Mouse (Mus musculus): Measurements from ENCODE around the gene Slc25a23. TPM values are rescaled to one million over a fixed set of nuclear protein-coding genes. Genes with fewer than 3 reads are reported as not detected.
A peak's percentile ranks its signal among the peaks of the same experiment; 100 is the strongest.

Slc25a23 gene
- 7.1 and 7.3 TPM in 2 replicates for polyA plus RNA-seq (2014; fragmentation: Nextera tagmentation; extraction: Ambion mirVana)

DNA sequence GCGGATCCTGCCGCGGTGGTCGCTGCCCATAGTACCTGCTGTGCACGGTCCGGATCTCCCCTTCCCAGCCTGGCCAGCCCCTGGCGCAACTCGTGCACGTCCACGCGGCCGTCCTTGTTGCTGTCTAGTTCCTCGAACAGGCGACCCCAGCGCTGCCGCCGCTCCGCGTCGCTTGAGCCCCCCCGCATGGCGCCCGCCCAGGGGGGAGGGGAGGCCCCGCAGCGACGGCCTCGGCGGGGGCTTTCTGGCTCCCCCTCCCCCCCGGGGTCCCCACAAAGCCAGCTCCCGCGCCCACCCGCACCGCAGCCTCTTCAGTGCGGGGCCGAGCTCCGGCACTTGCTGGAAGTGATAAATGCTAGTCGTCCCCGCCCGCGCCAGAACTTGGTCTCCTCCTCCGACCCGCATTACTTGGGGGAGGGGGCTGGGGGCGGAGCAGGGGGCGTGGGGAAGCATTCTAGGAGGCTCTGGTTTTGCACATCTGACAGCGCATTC, at the start of gene Slc25a23:
Slc25a23 (minus strand) TSS at position 378 of the 492 bp plus-strand sequence.
- peak; percentile 61 for ATAC-seq (replicated peaks; ENCODE audit: insufficient number of reproducible peaks, low FRiP score, low TSS enrichment, low read depth)
- peak; percentile 84 for DNase-seq (ENCODE audit: low spot score)
- WGBS = 1% methylated on average over 17 of the region's 45 CpGs
- H3K27ac ChIP-seq (replicated peaks; ENCODE audit: low read depth, low read length) = no peak within 1 kb of the TSS
- H3K9ac ChIP-seq (replicated peaks; ENCODE audit: low read length) = peak within 1 kb of the TSS; percentile 67
- peaks cover 3% of the 10 kb centered on the region for H3K4me1 ChIP-seq (ENCODE audit: control insufficient read depth, insufficient read depth, low read length)
- peak within 1 kb of the TSS; percentile 74 for H3K4me3 ChIP-seq (ENCODE audit: low read depth, low read length)
- H3K9me3 ChIP-seq (replicated peaks; ENCODE audit: control insufficient read depth, low read length) = no peaks in the 10 kb centered on the region
- peaks cover 24% of the 10 kb centered on the region for H3K27me3 ChIP-seq (ENCODE audit: control insufficient read depth, insufficient read depth, low read length)
- no peaks in the 10 kb centered on the region; the same call in 1 of the 2 replicates for H3K36me3 ChIP-seq (replicated peaks; ENCODE audit: control insufficient read depth, insufficient read depth, low read depth, low read length)
- H3K4me2 ChIP-seq (ENCODE audit: low read depth, low read length) = peak within 1 kb of the TSS; percentile 51

GRCm38 (mm10) chr17:57108666-57109171, 49.1 kb upstream of the Slc25a23 start:
- ATAC-seq (replicated peaks; ENCODE audit: insufficient number of reproducible peaks, low FRiP score, low TSS enrichment, low read depth) (no peak), DNase-seq (ENCODE audit: low spot score) (no peak)
- H3K4me3 ChIP-seq (ENCODE audit: low read depth, low read length) = no peak overlapping the region
- H3K4me1 ChIP-seq (ENCODE audit: control insufficient read depth, insufficient read depth, low read length) = no peaks in the 10 kb centered on the region
- H3K36me3 ChIP-seq (replicated peaks; ENCODE audit: control insufficient read depth, insufficient read depth, low read depth, low read length) = no peaks in the 10 kb centered on the region
- H3K9ac ChIP-seq (replicated peaks; ENCODE audit: low read length) = no peak overlapping the region
- H3K4me2 ChIP-seq (ENCODE audit: low read depth, low read length) = no peak overlapping the region
- no peaks in the 10 kb centered on the region for H3K27me3 ChIP-seq (ENCODE audit: control insufficient read depth, insufficient read depth, low read length)
- H3K9me3 ChIP-seq (replicated peaks; ENCODE audit: control insufficient read depth, low read length) = no peaks in the 10 kb centered on the region
- no peak overlapping the region for H3K27ac ChIP-seq (replicated peaks; ENCODE audit: low read depth, low read length)
- WGBS = 59% methylated on average over 5 of the region's 5 CpGs

DNA sequence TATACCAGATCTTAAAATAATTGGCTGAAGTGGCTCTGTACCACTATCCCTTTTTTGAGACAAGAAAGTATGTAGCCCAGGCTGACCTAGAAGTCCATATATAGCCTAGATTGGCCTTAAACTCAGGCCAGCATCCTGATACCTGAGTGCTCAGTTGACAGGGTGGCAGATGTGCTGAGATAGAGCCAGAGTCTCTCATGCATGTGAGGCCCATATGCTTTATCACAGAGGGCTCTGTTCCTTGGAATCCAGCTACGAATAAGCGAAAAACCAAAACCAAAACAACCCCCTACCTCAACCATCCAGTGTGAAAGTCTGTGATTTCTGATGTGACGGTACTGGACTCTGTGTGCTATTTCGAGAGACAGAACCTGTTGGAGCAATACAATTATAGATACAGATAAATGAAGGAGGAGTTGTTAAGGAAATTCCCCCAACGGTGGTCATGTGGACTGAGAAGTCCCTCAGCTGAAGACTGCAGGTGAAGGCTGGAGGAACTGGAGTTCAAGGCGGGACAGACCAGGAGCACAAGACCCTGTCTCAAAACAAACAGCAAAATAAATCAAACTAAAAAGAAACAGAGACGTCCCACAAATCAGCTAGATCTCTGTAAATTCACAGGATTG, 48.5 kb upstream of the Slc25a23 start:
- no peaks in the 10 kb centered on the region for H3K27me3 ChIP-seq (ENCODE audit: control insufficient read depth, insufficient read depth, low read length)
- ATAC-seq (replicated peaks; ENCODE audit: insufficient number of reproducible peaks, low FRiP score, low TSS enrichment, low read depth) = no peak
- H3K9me3 ChIP-seq (replicated peaks; ENCODE audit: control insufficient read depth, low read length) = no peaks in the 10 kb centered on the region
- no peak overlapping the region for H3K9ac ChIP-seq (replicated peaks; ENCODE audit: low read length)
- no peak overlapping the region for H3K27ac ChIP-seq (replicated peaks; ENCODE audit: low read depth, low read length)
- no peak for DNase-seq (ENCODE audit: low spot score)
- H3K4me2 ChIP-seq (ENCODE audit: low read depth, low read length) = no peak overlapping the region
- WGBS = 86% methylated on average over 7 of the region's 7 CpGs
- H3K36me3 ChIP-seq (replicated peaks; ENCODE audit: control insufficient read depth, insufficient read depth, low read depth, low read length) = no peaks in the 10 kb centered on the region
- no peaks in the 10 kb centered on the region for H3K4me1 ChIP-seq (ENCODE audit: control insufficient read depth, insufficient read depth, low read length)
- no peak overlapping the region for H3K4me3 ChIP-seq (ENCODE audit: low read depth, low read length)

GRCm38 (mm10) chr17:57107064-57107463, 47.4 kb upstream of the Slc25a23 start:
- Histone ChIP-seq H3K36me3 (replicated peaks; ENCODE audit: control insufficient read depth, insufficient read depth, low read depth, low read length) (no peaks in the 10 kb centered on the region), H3K9ac (replicated peaks; ENCODE audit: low read length) (no peak overlapping the region), H3K4me3 (ENCODE audit: low read depth, low read length) (no peak overlapping the region), H3K9me3 (replicated peaks; ENCODE audit: control insufficient read depth, low read length) (no peaks in the 10 kb centered on the region), H3K27ac (replicated peaks; ENCODE audit: low read depth, low read length) (no peak overlapping the region), H3K27me3 (ENCODE audit: control insufficient read depth, insufficient read depth, low read length) (no peaks in the 10 kb centered on the region), H3K4me1 (ENCODE audit: control insufficient read depth, insufficient read depth, low read length) (no peaks in the 10 kb centered on the region), H3K4me2 (ENCODE audit: low read depth, low read length) (no peak overlapping the region)
- no peak for DNase-seq (ENCODE audit: low spot score)
- 80% methylated on average over 5 of the region's 5 CpGs for WGBS
- no peak for ATAC-seq (replicated peaks; ENCODE audit: insufficient number of reproducible peaks, low FRiP score, low TSS enrichment, low read depth)

- DNase-seq (ENCODE audit: low spot score) = no peak
- H3K27ac ChIP-seq (replicated peaks; ENCODE audit: low read depth, low read length) = no peak overlapping the region
- 6% methylated on average over 9 of the region's 9 CpGs for WGBS
- peak overlapping the region; percentile 86 for H3K4me2 ChIP-seq (ENCODE audit: low read depth, low read length)
- H3K27me3 ChIP-seq (ENCODE audit: control insufficient read depth, insufficient read depth, low read length) = no peaks in the 10 kb centered on the region
- no peaks in the 10 kb centered on the region for H3K36me3 ChIP-seq (replicated peaks; ENCODE audit: control insufficient read depth, insufficient read depth, low read depth, low read length)
- peak overlapping the region; percentile 62 for H3K4me3 ChIP-seq (ENCODE audit: low read depth, low read length)
- no peaks in the 10 kb centered on the region for H3K9me3 ChIP-seq (replicated peaks; ENCODE audit: control insufficient read depth, low read length)
- H3K4me1 ChIP-seq (ENCODE audit: control insufficient read depth, insufficient read depth, low read length) = no peaks in the 10 kb centered on the region
- peak overlapping the region; percentile 80 for H3K9ac ChIP-seq (replicated peaks; ENCODE audit: low read length)
- no peak for ATAC-seq (replicated peaks; ENCODE audit: insufficient number of reproducible peaks, low FRiP score, low TSS enrichment, low read depth)
These were observed 46.3 kb upstream of the Slc25a23 start for GRCm38 (mm10) chr17:57106035-57106368.

- under 1% methylated on average over 54 of the region's 61 CpGs for WGBS
- H3K36me3 ChIP-seq (replicated peaks; ENCODE audit: control insufficient read depth, insufficient read depth, low read depth, low read length) = no peaks in the 10 kb centered on the region
- no peaks in the 10 kb centered on the region for H3K4me1 ChIP-seq (ENCODE audit: control insufficient read depth, insufficient read depth, low read length)
- H3K27ac ChIP-seq (replicated peaks; ENCODE audit: low read depth, low read length) = 0 out of 2 replicates have a peak within 1 kb of the TSS, but pooled peaks have one; percentile 28
- H3K9me3 ChIP-seq (replicated peaks; ENCODE audit: control insufficient read depth, low read length) = no peaks in the 10 kb centered on the region
- DNase-seq (ENCODE audit: low spot score) (peak; percentile 77), ATAC-seq (replicated peaks; ENCODE audit: insufficient number of reproducible peaks, low FRiP score, low TSS enrichment, low read depth) (peak; percentile 77)
- peak within 1 kb of the TSS; percentile 86 for H3K4me2 ChIP-seq (ENCODE audit: low read depth, low read length)
- H3K9ac ChIP-seq (replicated peaks; ENCODE audit: low read length) = peak within 1 kb of the TSS; percentile 80
- no peaks in the 10 kb centered on the region for H3K27me3 ChIP-seq (ENCODE audit: control insufficient read depth, insufficient read depth, low read length)
- peak within 1 kb of the TSS; percentile 62 for H3K4me3 ChIP-seq (ENCODE audit: low read depth, low read length)
These were observed 45.7 kb upstream of the Slc25a23 start, which contains the start of gene Tnfsf9 for GRCm38 (mm10) chr17:57105181-57106034. TSS of gene Tnfsf9 (plus strand) at chr17:57105325.

GRCm38 (mm10) chr17:57104496-57104895, 44.8 kb upstream of the Slc25a23 start:
- DNase-seq (ENCODE audit: low spot score) = no peak
- ATAC-seq (replicated peaks; ENCODE audit: insufficient number of reproducible peaks, low FRiP score, low TSS enrichment, low read depth) = no peak; the same call in 1 of the 2 replicates
- no peaks in the 10 kb centered on the region for H3K27me3 ChIP-seq (ENCODE audit: control insufficient read depth, insufficient read depth, low read length)
- no peaks in the 10 kb centered on the region for H3K36me3 ChIP-seq (replicated peaks; ENCODE audit: control insufficient read depth, insufficient read depth, low read depth, low read length)
- peak overlapping the region; percentile 62; the same call in 1 of the 2 replicates for H3K4me3 ChIP-seq (ENCODE audit: low read depth, low read length)
- 41% methylated on average over 4 of the region's 4 CpGs for WGBS
- no peak overlapping the region for H3K9ac ChIP-seq (replicated peaks; ENCODE audit: low read length)
- H3K4me2 ChIP-seq (ENCODE audit: low read depth, low read length) = peak overlapping the region; percentile 86
- H3K27ac ChIP-seq (replicated peaks; ENCODE audit: low read depth, low read length) = no peak overlapping the region
- H3K9me3 ChIP-seq (replicated peaks; ENCODE audit: control insufficient read depth, low read length) = no peaks in the 10 kb centered on the region
- H3K4me1 ChIP-seq (ENCODE audit: control insufficient read depth, insufficient read depth, low read length) = no peaks in the 10 kb centered on the region
